Comparison of ENCODE assay signal across 16 mouse cellular contexts in the genomic region with DNA sequence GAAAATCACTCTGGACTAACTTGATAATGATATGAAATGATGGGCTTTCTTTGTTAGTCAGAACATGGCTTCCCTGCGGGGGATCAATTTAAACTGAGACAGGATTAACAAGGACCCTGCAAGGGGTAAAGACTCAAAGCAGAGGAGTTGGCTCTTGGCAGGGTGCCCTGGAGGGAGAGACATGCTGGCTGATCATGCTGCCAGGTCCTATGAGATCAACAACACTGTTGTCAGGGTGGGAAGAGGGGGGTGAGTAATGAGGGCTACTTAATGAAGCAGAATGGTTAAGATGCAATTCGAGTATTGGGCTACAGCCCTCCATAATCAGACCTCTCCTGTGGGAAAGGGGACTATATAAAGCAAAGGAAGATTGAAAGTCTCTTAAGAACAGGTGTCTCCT. TPM values are rescaled to one million over a fixed set of nuclear protein-coding genes. Genes with fewer than 3 reads are reported as not detected.
DNase-seq lines count a peak whose midpoint lies in the region; ATAC-seq and TF ChIP-seq lines count a peak whose summit lies in the region.
"Had no signal": no experiment of that assay in that cellular context is flagged by ENCODE, and none has a peak within 500 bp of the region (broad histone marks: within the 10 kb centered on the region; RNA-seq: fewer than 3 reads in every experiment).

No protein-coding gene starts in this region.

- H3K27me3 ChIP-seq in hindbrain, embryonic 15.5 days = no peaks in the 10 kb centered on the region
- H3K27me3 ChIP-seq in hindbrain, embryonic 11.5 days (ENCODE audit: control insufficient read depth, insufficient read depth, low read length) = no peaks in the 10 kb centered on the region; the same call in 1 of the 2 replicates
- H3K27me3 ChIP-seq in embryonic facial prominence, embryonic 15.5 days = no peaks in the 10 kb centered on the region
- H3K27me3 ChIP-seq in midbrain, embryonic 14.5 days (ENCODE audit: control insufficient read depth, insufficient read depth, low read length) = no peaks in the 10 kb centered on the region
- no peaks in the 10 kb centered on the region for H3K27me3 ChIP-seq in lung, postnatal 0 days (replicated peaks; ENCODE audit: insufficient read depth, low read length)
- H3K27me3 ChIP-seq: liver, embryonic 15.5 days had no signal

- no peak overlapping the region for H3K4me3 ChIP-seq in hindbrain, embryonic 15.5 days
- H3K4me3 ChIP-seq in hindbrain, embryonic 11.5 days (ENCODE audit: low read depth, low read length) = no peak overlapping the region
- H3K4me3 ChIP-seq in embryonic facial prominence, embryonic 15.5 days (replicated peaks) = no peak overlapping the region
- no peak overlapping the region for H3K4me3 ChIP-seq in midbrain, embryonic 14.5 days (replicated peaks; ENCODE audit: low read depth, low read length)
- no peak overlapping the region for H3K4me3 ChIP-seq in lung, postnatal 0 days (ENCODE audit: low read depth, low read length)
- H3K4me3 ChIP-seq: limb, embryonic 13.5 days; liver, embryonic 15.5 days had no signal

- H3K9me3 ChIP-seq in hindbrain, embryonic 15.5 days = no peaks in the 10 kb centered on the region
- H3K9me3 ChIP-seq in hindbrain, embryonic 11.5 days (ENCODE audit: control insufficient read depth, low read length) = no peaks in the 10 kb centered on the region
- H3K9me3 ChIP-seq in embryonic facial prominence, embryonic 15.5 days (replicated peaks) = no peaks in the 10 kb centered on the region
- H3K9me3 ChIP-seq in midbrain, embryonic 14.5 days (ENCODE audit: control insufficient read depth, low read length) = no peaks in the 10 kb centered on the region
- no peaks in the 10 kb centered on the region for H3K9me3 ChIP-seq in lung, postnatal 0 days (ENCODE audit: low read length)
- H3K9me3 ChIP-seq: G1E; limb, embryonic 13.5 days; liver, embryonic 15.5 days had no signal

- H3K4me2 ChIP-seq in hindbrain, embryonic 15.5 days = no peak overlapping the region
- no peak overlapping the region for H3K4me2 ChIP-seq in hindbrain, embryonic 11.5 days (replicated peaks; ENCODE audit: low read depth, low read length)
- H3K4me2 ChIP-seq in embryonic facial prominence, embryonic 15.5 days (replicated peaks) = no peak overlapping the region
- H3K4me2 ChIP-seq in midbrain, embryonic 14.5 days (ENCODE audit: low read length) = no peak overlapping the region
- H3K4me2 ChIP-seq in lung, postnatal 0 days (replicated peaks; ENCODE audit: low read depth, low read length) = no peak overlapping the region
- H3K4me2 ChIP-seq: limb, embryonic 13.5 days; liver, embryonic 15.5 days had no signal

- no peak for TF ChIP-seq EP300 in lung, postnatal 0 days (IDR thresholded peaks at IDR 0.05)

- H3K36me3 ChIP-seq in hindbrain, embryonic 15.5 days = no peaks in the 10 kb centered on the region
- no peaks in the 10 kb centered on the region for H3K36me3 ChIP-seq in hindbrain, embryonic 11.5 days (ENCODE audit: control insufficient read depth, insufficient read depth, low read length)
- no peaks in the 10 kb centered on the region for H3K36me3 ChIP-seq in embryonic facial prominence, embryonic 15.5 days
- no peaks in the 10 kb centered on the region for H3K36me3 ChIP-seq in midbrain, embryonic 14.5 days (ENCODE audit: control insufficient read depth, insufficient read depth, low read length)
- H3K36me3 ChIP-seq in lung, postnatal 0 days (ENCODE audit: insufficient read depth, low read length) = no peaks in the 10 kb centered on the region
- H3K36me3 ChIP-seq: G1E; limb, embryonic 13.5 days; liver, embryonic 15.5 days had no signal

- no peak overlapping the region for H3K27ac ChIP-seq in hindbrain, embryonic 15.5 days (replicated peaks)
- no peak overlapping the region for H3K27ac ChIP-seq in hindbrain, embryonic 11.5 days (ENCODE audit: low read depth, low read length)
- no peak overlapping the region for H3K27ac ChIP-seq in embryonic facial prominence, embryonic 15.5 days (replicated peaks)
- H3K27ac ChIP-seq in midbrain, embryonic 14.5 days (replicated peaks; ENCODE audit: low read depth, low read length) = no peak overlapping the region
- no peak overlapping the region for H3K27ac ChIP-seq in lung, postnatal 0 days (ENCODE audit: low read length)
- H3K27ac ChIP-seq: limb, embryonic 13.5 days; liver, embryonic 15.5 days had no signal

- H3K4me1 ChIP-seq in hindbrain, embryonic 15.5 days (replicated peaks) = no peaks in the 10 kb centered on the region
- no peaks in the 10 kb centered on the region for H3K4me1 ChIP-seq in hindbrain, embryonic 11.5 days (replicated peaks; ENCODE audit: control insufficient read depth, insufficient read depth, low read length)
- H3K4me1 ChIP-seq in embryonic facial prominence, embryonic 15.5 days = no peaks in the 10 kb centered on the region
- H3K4me1 ChIP-seq in midbrain, embryonic 14.5 days (ENCODE audit: control insufficient read depth, insufficient read depth, low read length) = no peaks in the 10 kb centered on the region
- H3K4me1 ChIP-seq in lung, postnatal 0 days (ENCODE audit: insufficient read depth, low read depth, low read length) = no peaks in the 10 kb centered on the region
- H3K4me1 ChIP-seq: limb, embryonic 13.5 days; liver, embryonic 15.5 days had no signal

- 39% methylated on average over 2 of the region's 2 CpGs for WGBS in hindbrain, embryonic 15.5 days
- WGBS in hindbrain, embryonic 11.5 days = 37% methylated on average over 2 of the region's 2 CpGs
- WGBS in embryonic facial prominence, embryonic 15.5 days = 36% methylated on average over 2 of the region's 2 CpGs
- WGBS in midbrain, embryonic 14.5 days = 36% methylated on average over 2 of the region's 2 CpGs
- 50% methylated on average over 2 of the region's 2 CpGs for WGBS in lung, postnatal 0 days

- ATAC-seq in hindbrain, embryonic 15.5 days (ENCODE audit: low FRiP score, low read depth) = peak; percentile 76; the same call in 1 of the 2 replicates
- no peak for ATAC-seq in hindbrain, embryonic 11.5 days (ENCODE audit: low FRiP score)
- peak; percentile 39; the same call in 1 of the 2 replicates for ATAC-seq in embryonic facial prominence, embryonic 15.5 days (ENCODE audit: insufficient number of reproducible peaks, low FRiP score, low TSS enrichment, low read depth)
- ATAC-seq in midbrain, embryonic 14.5 days (ENCODE audit: low FRiP score, low TSS enrichment) = peak; percentile 76
- ATAC-seq in lung, postnatal 0 days = no peak
- ATAC-seq: intestine, embryonic 16.5 days had no signal

- no peak overlapping the region for H3K9ac ChIP-seq in hindbrain, embryonic 15.5 days
- H3K9ac ChIP-seq in hindbrain, embryonic 11.5 days (ENCODE audit: low read depth, low read length) = no peak overlapping the region
- H3K9ac ChIP-seq in embryonic facial prominence, embryonic 15.5 days = no peak overlapping the region
- no peak overlapping the region for H3K9ac ChIP-seq in midbrain, embryonic 14.5 days (replicated peaks; ENCODE audit: low read length)
- H3K9ac ChIP-seq in lung, postnatal 0 days (replicated peaks; ENCODE audit: low read depth) = no peak overlapping the region
- H3K9ac ChIP-seq: limb, embryonic 13.5 days; liver, embryonic 15.5 days had no signal

- DNase-seq in hindbrain, embryonic 11.5 days (ENCODE audit: low spot score) = no peak
- peak; percentile 67 for DNase-seq in Muller cell, postnatal 12 days (ENCODE audit: inconsistent ontology term)
- DNase-seq in midbrain, embryonic 14.5 days = peak; percentile 56
- no peak for DNase-seq in lung, postnatal 0 days (ENCODE audit: low spot score)
- DNase-seq in embryo, embryonic 9.5 days (ENCODE audit: extremely low spot score) = no peak
- DNase-seq: adrenal gland, postnatal 25 days; heart, postnatal 14 days; kidney, postnatal 4 days; lung, postnatal 14 days had no signal

- TF ChIP-seq CTCF in lung, postnatal 0 days (IDR thresholded peaks at IDR 0.05) = no peak

RNA-seq across cellular contexts. Expression of gene Car5b, which starts 11.1 kb away (rescaled TPM):
- polyA plus RNA-seq in hindbrain, embryonic 15.5 days (2015; fragmentation: Nextera tagmentation; extraction: Ambion mirVana) = 0.49 and 0.96 TPM in 2 replicates
- polyA plus RNA-seq in hindbrain, embryonic 11.5 days (2014; fragmentation: Nextera tagmentation; extraction: Ambion mirVana) = 0.23 and 0.46 TPM in 2 replicates
- polyA plus RNA-seq in embryonic facial prominence, embryonic 15.5 days (2015; fragmentation: Nextera tagmentation; extraction: Ambion mirVana) = 0.81 and 0.92 TPM in 2 replicates
- 0.08 and 0.26 TPM in 2 replicates for polyA plus RNA-seq in midbrain, embryonic 14.5 days (2014; fragmentation: Nextera tagmentation; extraction: Ambion mirVana)
- polyA plus RNA-seq in lung, postnatal 0 days (2015; fragmentation: Nextera tagmentation; extraction: Ambion mirVana) = 1.0 and 1.1 TPM in 2 replicates
- polyA plus RNA-seq: G1E had no signal

RNA-seq across cellular contexts. Expression of gene Siah1b, which starts 37.4 kb away (rescaled TPM):
- polyA plus RNA-seq in hindbrain, embryonic 15.5 days (2015; fragmentation: Nextera tagmentation; extraction: Ambion mirVana) = 17.9 and 19.1 TPM in 2 replicates
- 39.7 and 43.5 TPM in 2 replicates for polyA plus RNA-seq in hindbrain, embryonic 11.5 days (2014; fragmentation: Nextera tagmentation; extraction: Ambion mirVana)
- polyA plus RNA-seq in embryonic facial prominence, embryonic 15.5 days (2015; fragmentation: Nextera tagmentation; extraction: Ambion mirVana) = 22.5 and 23.1 TPM in 2 replicates
- polyA plus RNA-seq in midbrain, embryonic 14.5 days (2014; fragmentation: Nextera tagmentation; extraction: Ambion mirVana) = 21.8 and 21.9 TPM in 2 replicates
- polyA plus RNA-seq in lung, postnatal 0 days (2015; fragmentation: Nextera tagmentation; extraction: Ambion mirVana) = 7.9 and 9.6 TPM in 2 replicates

RNA-seq across cellular contexts. Expression of gene Cltrn, which starts 49.7 kb away (rescaled TPM):
- polyA plus RNA-seq in hindbrain, embryonic 15.5 days (2015; fragmentation: Nextera tagmentation; extraction: Ambion mirVana) = 0.12 and 0.23 TPM in 2 replicates
- polyA plus RNA-seq in hindbrain, embryonic 11.5 days (2014; fragmentation: Nextera tagmentation; extraction: Ambion mirVana) = 0.43 and 1.0 TPM in 2 replicates
- not detected in 2 replicates for polyA plus RNA-seq in embryonic facial prominence, embryonic 15.5 days (2015; fragmentation: Nextera tagmentation; extraction: Ambion mirVana)
- polyA plus RNA-seq in midbrain, embryonic 14.5 days (2014; fragmentation: Nextera tagmentation; extraction: Ambion mirVana) = not detected in 2 replicates
- polyA plus RNA-seq in lung, postnatal 0 days (2015; fragmentation: Nextera tagmentation; extraction: Ambion mirVana) = not detected in 2 replicates
- polyA plus RNA-seq: embryonic facial prominence, embryonic 11.5 days had no signal

Comparison
In these comparisons a context has a peak if more than half of its experiments do, and no peak if none do; other contexts are left out.
1. ATAC-seq: peak in hindbrain, embryonic 15.5 days (single experiment), embryonic facial prominence, embryonic 15.5 days (single experiment) and midbrain, embryonic 14.5 days (single experiment); none in hindbrain, embryonic 11.5 days (single experiment) and lung, postnatal 0 days (single experiment).
2. DNase-seq: peak in Muller cell, postnatal 12 days (single experiment) and midbrain, embryonic 14.5 days (single experiment); none in hindbrain, embryonic 11.5 days (single experiment), lung, postnatal 0 days (single experiment) and embryo, embryonic 9.5 days (single experiment).